Mouse (Mus musculus) intestine, postnatal 0 days (tissue): ENCODE measurements around the gene Scarf2. TPM values are rescaled to one million over a fixed set of nuclear protein-coding genes. Genes with fewer than 3 reads are reported as not detected.

Source experiments
- ATAC-seq: fragments of 200-750 bp; cut with Nextera tagmentation; 2 replicates; pipeline ENCODE4 v1.8.0; 2017; ENCODE audit warnings: mild to moderate bottlenecking, moderate TSS enrichment, moderate library complexity
- H3K27ac ChIP-seq: fragments of 300-500 bp; sonication (generic); 2 replicates; pipeline ENCODE4 v1.5.1; 2014; ENCODE audit warnings: mild to moderate bottlenecking, low read depth, low read length, moderate library complexity
- H3K27me3 ChIP-seq: fragments of 300-500 bp; sonication (generic); replicated peaks from 2 replicates; pipeline ENCODE4 v1.6.1; 2014; ENCODE audit warnings: low read length, mixed read lengths; ENCODE audit not compliant: control insufficient read depth, insufficient read depth
- H3K36me3 ChIP-seq: fragments of 300-500 bp; sonication (generic); 2 replicates; pipeline ENCODE4 v1.6.1; 2014; ENCODE audit warnings: mild to moderate bottlenecking, moderate library complexity; ENCODE audit not compliant: control insufficient read depth, insufficient read depth
- H3K4me1 ChIP-seq: fragments of 300-500 bp; sonication (generic); replicated peaks from 2 replicates; pipeline ENCODE4 v1.6.1; 2014; ENCODE audit warnings: antibody characterized with exemption, low read length, mixed read lengths; ENCODE audit not compliant: control insufficient read depth, insufficient read depth
- H3K4me2 ChIP-seq: fragments of 300-500 bp; sonication (generic); replicated peaks from 2 replicates; pipeline ENCODE4 v1.6.1; 2014; ENCODE audit warnings: low read depth, mild to moderate bottlenecking, moderate library complexity
- H3K4me3 ChIP-seq: fragments of 300-500 bp; sonication (generic); 2 replicates; pipeline ENCODE4 v1.5.1; 2014; ENCODE audit warnings: low read depth, low read length
- H3K9ac ChIP-seq: fragments of 300-500 bp; sonication (generic); 2 replicates; pipeline ENCODE4 v1.6.1; 2014; ENCODE audit warnings: mild to moderate bottlenecking, low read depth, low read length
- H3K9me3 ChIP-seq: fragments of 300-500 bp; sonication (generic); 2 replicates; pipeline ENCODE4 v1.6.1; 2016; ENCODE audit warnings: mixed run types; ENCODE audit not compliant: control insufficient read depth
- CTCF ChIP-seq: sonication (generic); IDR thresholded peaks from 2 replicates; pipeline ENCODE4 v1.5.1; 2016; ENCODE audit warnings: low read depth, mild to moderate bottlenecking, control low read depth, antibody characterized with exemption, moderate library complexity
- WGBS: fragments of 180-500 bp; shearing (Covaris S2); extraction: QIAGEN DNeasy Blood & Tissue Kit; methylation state at CpG from one replicate; pipeline ENCODE4 v1.1.7; 2014; 5-methylcytosine and 5-hydroxymethylcytosine counted together
- polyA plus RNA-seq: library from polyadenylated mRNA; unstranded; fragments of >200 nt; fragmentation: Nextera tagmentation; extraction: Ambion mirVana; gene quantifications from 2 replicates; pipeline ENCODE4 v1.2.1, GENCODE M21; 2015

Gene Scarf2
- polyA plus RNA-seq, 1 experiment from 2014 or later: 6.9 TPM

GRCm38 (mm10) chr16:17802839-17803674 lies 6.0 kb downstream of the Scarf2 start:
- Histone ChIP-seq H3K4me3 (peak overlapping the region; percentile 38), H3K9me3 (no peaks in the 10 kb centered on the region), H3K4me2 (peak overlapping the region; percentile 60), H3K36me3 (0 out of 2 replicates have a peak, but pooled peaks cover 4% of the 10 kb centered on the region), H3K9ac (no peak overlapping the region), H3K27ac (no peak overlapping the region), H3K27me3 (peaks cover 76% of the 10 kb centered on the region), H3K4me1 (0 out of 2 replicates have a peak, but pooled peaks cover 8% of the 10 kb centered on the region)
- peak; percentile 12; the same call in 1 of the 2 replicates for ATAC-seq
- 19% methylated on average over 83 of the region's 83 CpGs for WGBS
- TF ChIP-seq CTCF: no peak; the same call in 1 of the 2 replicates

GRCm38 (mm10) chr16:17803675-17804448 lies 6.8 kb downstream of the Scarf2 start:
- 0 out of 2 replicates have a peak, but pooled peaks cover 8% of the 10 kb centered on the region for H3K4me1 ChIP-seq
- peak overlapping the region; percentile 38 for H3K4me3 ChIP-seq
- 40% methylated on average over 33 of the region's 33 CpGs for WGBS
- H3K4me2 ChIP-seq: peak overlapping the region; percentile 60
- no peak overlapping the region for H3K9ac ChIP-seq
- no peak overlapping the region for H3K27ac ChIP-seq
- peaks cover 74% of the 10 kb centered on the region for H3K27me3 ChIP-seq
- no peaks in the 10 kb centered on the region for H3K9me3 ChIP-seq
- 0 out of 2 replicates have a peak, but pooled peaks cover 4% of the 10 kb centered on the region for H3K36me3 ChIP-seq
- no peak for TF ChIP-seq CTCF
- ATAC-seq: no peak

GRCm38 (mm10) chr16:17804449-17804912 lies 7.4 kb downstream of the Scarf2 start:
- Histone ChIP-seq H3K4me3 (peak overlapping the region; percentile 26), H3K4me1 (0 out of 2 replicates have a peak, but pooled peaks cover 8% of the 10 kb centered on the region), H3K4me2 (peak overlapping the region; percentile 60), H3K9me3 (no peaks in the 10 kb centered on the region), H3K27ac (no peak overlapping the region), H3K36me3 (0 out of 2 replicates have a peak, but pooled peaks cover 4% of the 10 kb centered on the region), H3K27me3 (peaks cover 68% of the 10 kb centered on the region), H3K9ac (no peak overlapping the region)
- 11% methylated on average over 33 of the region's 33 CpGs for WGBS
- TF ChIP-seq CTCF: no peak
- no peak for ATAC-seq

GRCm38 (mm10) chr16:17804982-17805381 lies 7.9 kb downstream of the Scarf2 start:
- Histone ChIP-seq H3K4me2 (peak overlapping the region; percentile 60), H3K9me3 (no peaks in the 10 kb centered on the region), H3K27me3 (peaks cover 66% of the 10 kb centered on the region), H3K4me1 (0 out of 2 replicates have a peak, but pooled peaks cover 8% of the 10 kb centered on the region), H3K4me3 (peak overlapping the region; percentile 26; the same call in 1 of the 2 replicates), H3K27ac (no peak overlapping the region), H3K36me3 (0 out of 2 replicates have a peak, but pooled peaks cover 4% of the 10 kb centered on the region), H3K9ac (no peak overlapping the region)
- no peak for TF ChIP-seq CTCF
- ATAC-seq: no peak
- WGBS: 42% methylated on average over 7 of the region's 7 CpGs

GRCm38 (mm10) chr16:17806581-17807191 lies 9.6 kb downstream of the Scarf2 start:
- 19% methylated on average over 50 of the region's 50 CpGs for WGBS
- H3K27me3 ChIP-seq: peaks cover 60% of the 10 kb centered on the region
- no peak overlapping the region for H3K27ac ChIP-seq
- no peak for ATAC-seq
- H3K4me3 ChIP-seq: peak overlapping the region; percentile 36
- no peak for TF ChIP-seq CTCF
- no peaks in the 10 kb centered on the region for H3K9me3 ChIP-seq
- H3K4me2 ChIP-seq: peak overlapping the region; percentile 87
- H3K4me1 ChIP-seq: 0 out of 2 replicates have a peak, but pooled peaks cover 8% of the 10 kb centered on the region
- 0 out of 2 replicates have a peak, but pooled peaks cover 4% of the 10 kb centered on the region for H3K36me3 ChIP-seq
- peak overlapping the region; percentile 17; the same call in 1 of the 2 replicates for H3K9ac ChIP-seq
